Mouse (Mus musculus) spleen, adult 2 months (tissue): ENCODE measurements around the gene Nr2c2ap. TPM values are rescaled to one million over a fixed set of nuclear protein-coding genes. Genes with fewer than 3 reads are reported as not detected.

Experiments
- DNase-seq, 2 experiments: peaks; one replicate each; pipeline versions ENCODE4 v3.0.0 to v3.0.0-alpha.2; 2012 to 2021; ENCODE audit warnings: low spot score in 2 of 2, low read depth in 1 of 2
- H3K27ac ChIP-seq: fragments of 200-500 bp; 2 replicates; pipeline ENCODE4 v1.5.1; 2012; ENCODE audit warnings: low read length, inconsistent platforms; ENCODE audit not compliant: insufficient read depth
- H3K27me3 ChIP-seq: fragments of 200-500 bp; 2 replicates; pipeline ENCODE4 v1.6.1; 2012; ENCODE audit warnings: mild to moderate bottlenecking, moderate library complexity, low read length, inconsistent platforms; ENCODE audit not compliant: control insufficient read depth, insufficient read depth
- H3K36me3 ChIP-seq: fragments of 200-500 bp; 2 replicates; pipeline ENCODE4 v1.6.1; 2012; ENCODE audit warnings: mild to moderate bottlenecking, low read length, inconsistent platforms; ENCODE audit not compliant: control insufficient read depth, insufficient read depth
- H3K4me1 ChIP-seq: fragments of 200-500 bp; 2 replicates; pipeline ENCODE4 v1.6.1; 2011; ENCODE audit warnings: inconsistent platforms; ENCODE audit not compliant: control insufficient read depth, insufficient read depth, insufficient read length
- H3K4me3 ChIP-seq: fragments of 200-500 bp; 2 replicates; pipeline ENCODE4 v1.5.1; 2011; ENCODE audit warnings: mild to moderate bottlenecking, inconsistent platforms; ENCODE audit not compliant: insufficient read depth, insufficient read length; ENCODE audit errors: extremely low read depth
- CTCF ChIP-seq: fragments of 200-500 bp; IDR thresholded peaks from 2 replicates; pipeline ENCODE4 v1.5.1; 2011; ENCODE audit warnings: mild to moderate bottlenecking, inconsistent platforms; ENCODE audit not compliant: insufficient read depth, insufficient read length, insufficient replicate concordance; ENCODE audit errors: extremely low read depth
- POLR2A ChIP-seq: fragments of 200-500 bp; IDR thresholded peaks from 2 replicates; pipeline ENCODE4 v1.6.1; 2011; ENCODE audit warnings: low read depth, low read length, inconsistent platforms
- WGBS: fragments of 180-500 bp; shearing (Covaris S2); methylation state at CpG from one replicate; pipeline ENCODE4 v1.1.7; 2018; 5-methylcytosine and 5-hydroxymethylcytosine counted together
- polyA plus RNA-seq: library from polyadenylated mRNA; depleted of rRNA; stranded (reverse); fragments of >200 nt; gene quantifications from 2 replicates; pipeline ENCODE4 v1.2.3, GENCODE M21; 2012

Gene Nr2c2ap
- polyA plus RNA-seq, 1 experiment, result 14.0 TPM

DNA sequence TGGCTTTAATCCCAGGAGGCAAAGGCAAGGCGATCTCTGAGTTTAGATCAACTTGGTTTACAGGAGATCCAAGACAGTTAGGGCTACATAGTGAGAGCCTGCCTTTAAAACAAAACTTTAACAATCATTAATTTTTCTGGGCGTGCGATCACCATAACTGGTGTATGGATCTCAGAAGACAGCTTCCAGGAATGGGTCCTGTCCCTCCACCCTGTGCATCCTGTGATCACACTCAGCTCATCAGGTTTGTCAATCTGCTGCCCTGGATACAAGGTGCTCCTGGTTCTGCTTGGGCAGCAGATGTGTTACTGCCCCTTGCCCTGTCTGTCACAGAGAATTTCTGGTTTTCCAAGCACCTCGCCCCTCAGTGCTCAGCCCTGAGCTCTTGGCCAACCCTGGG lies 28.1 kb downstream of the Nr2c2ap start:
- Histone ChIP-seq H3K27ac (peak overlapping the region; percentile 69; the same call in 1 of the 2 replicates), H3K4me3 (no peak overlapping the region), H3K27me3 (no peaks in the 10 kb centered on the region), H3K36me3 (no peaks in the 10 kb centered on the region), H3K4me1 (peaks cover 17% of the 10 kb centered on the region)
- no peak for DNase-seq
- 71% methylated on average over 4 of the region's 4 CpGs for WGBS
- TF ChIP-seq CTCF, result no peak
- no peak for TF ChIP-seq POLR2A

GRCm38 (mm10) chr8:70160015-70160414 lies 28.9 kb downstream of the Nr2c2ap start:
- Histone ChIP-seq H3K4me3 (peak overlapping the region; percentile 3; the same call in 1 of the 2 replicates), H3K27ac (peak overlapping the region; percentile 60), H3K36me3 (no peaks in the 10 kb centered on the region), H3K4me1 (peaks cover 17% of the 10 kb centered on the region), H3K27me3 (no peaks in the 10 kb centered on the region)
- WGBS, result 9% methylated on average over 13 of the region's 13 CpGs
- TF ChIP-seq POLR2A (no peak), CTCF (no peak)
- DNase-seq, result peak; percentile 72 to 75

- no peak for DNase-seq
- Histone ChIP-seq H3K4me3 (no peak overlapping the region), H3K4me1 (peaks cover 11% of the 10 kb centered on the region), H3K36me3 (no peaks in the 10 kb centered on the region), H3K27ac (no peak overlapping the region), H3K27me3 (no peaks in the 10 kb centered on the region)
- WGBS, result 80% methylated on average over 3 of the region's 3 CpGs
- TF ChIP-seq POLR2A (no peak), CTCF (no peak)
These were observed 32.2 kb downstream of the Nr2c2ap start for GRCm38 (mm10) chr8:70163316-70163715.

DNA sequence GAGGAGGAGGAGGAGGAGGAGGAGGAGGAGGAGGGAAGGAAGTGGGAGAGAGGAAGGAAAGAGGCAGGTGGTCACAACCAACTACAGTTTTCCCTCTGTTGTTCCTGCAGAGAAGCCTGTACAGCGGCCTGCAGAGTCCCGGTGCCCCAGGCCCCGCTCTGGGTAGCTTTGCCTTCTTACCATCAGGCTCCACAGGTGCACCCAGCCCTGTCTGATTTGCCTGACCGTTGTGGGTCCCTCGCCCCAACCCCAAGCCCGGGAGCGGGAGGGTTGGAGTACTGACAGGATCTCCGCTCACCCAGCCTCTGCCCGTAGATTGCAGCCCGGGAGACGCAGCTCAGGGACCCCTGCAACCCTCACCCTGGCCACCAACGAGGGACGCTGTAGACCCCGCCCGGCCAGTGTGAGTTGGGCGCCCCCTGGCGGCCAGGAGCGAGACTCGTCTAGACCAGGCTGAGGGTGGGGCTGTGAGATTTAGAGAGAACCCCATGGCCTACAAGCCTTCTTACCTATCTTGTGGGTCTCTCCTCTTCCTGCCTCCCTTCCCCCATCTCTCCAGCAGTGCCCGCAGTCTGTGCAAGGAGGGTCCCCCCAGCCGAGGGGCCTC lies 35.5 kb downstream of the Nr2c2ap start:
- Histone ChIP-seq H3K4me1 (peaks cover 3% of the 10 kb centered on the region; the same call in 1 of the 2 replicates), H3K36me3 (no peaks in the 10 kb centered on the region), H3K4me3 (no peak overlapping the region), H3K27me3 (no peaks in the 10 kb centered on the region), H3K27ac (no peak overlapping the region)
- DNase-seq, result peak in 1 of 2 experiments; percentile 66
- TF ChIP-seq POLR2A (no peak), CTCF (peak; percentile 99)
- 3% methylated on average over 21 of the region's 21 CpGs for WGBS

- H3K27me3 ChIP-seq, result no peaks in the 10 kb centered on the region
- DNase-seq, result no peak
- WGBS, result 88% methylated on average over 3 of the region's 3 CpGs
- peaks cover 3% of the 10 kb centered on the region; the same call in 1 of the 2 replicates for H3K4me1 ChIP-seq
- no peak overlapping the region for H3K27ac ChIP-seq
- no peak overlapping the region for H3K4me3 ChIP-seq
- TF ChIP-seq CTCF (no peak), POLR2A (no peak)
- H3K36me3 ChIP-seq, result no peaks in the 10 kb centered on the region
These were observed 39.0 kb downstream of the Nr2c2ap start for GRCm38 (mm10) chr8:70170116-70170515.

DNA sequence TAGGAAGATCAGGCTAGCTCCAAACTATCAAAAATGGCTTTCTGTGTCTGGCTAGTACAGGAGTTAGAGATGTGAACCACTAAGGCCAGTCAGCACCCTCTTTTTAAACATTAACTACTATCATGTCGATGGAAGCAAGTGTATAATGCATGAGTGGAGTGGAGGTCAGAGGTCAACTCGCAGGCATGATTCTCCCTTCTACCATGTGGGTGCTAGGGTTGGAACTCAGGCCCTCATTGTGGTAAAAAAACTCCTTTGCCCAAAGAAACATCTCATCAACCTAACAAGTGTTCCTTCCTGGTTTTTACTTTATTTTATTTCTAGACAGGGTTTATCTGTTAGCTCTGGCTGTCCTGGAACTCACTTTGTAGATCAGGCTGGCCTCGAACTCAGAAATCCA lies 39.6 kb downstream of the Nr2c2ap start:
- WGBS, result 88% methylated on average over 3 of the region's 3 CpGs
- Histone ChIP-seq H3K4me3 (no peak overlapping the region), H3K27ac (no peak overlapping the region), H3K27me3 (no peaks in the 10 kb centered on the region), H3K36me3 (no peaks in the 10 kb centered on the region), H3K4me1 (peaks cover 3% of the 10 kb centered on the region; the same call in 1 of the 2 replicates)
- no peak for DNase-seq
- TF ChIP-seq POLR2A (no peak), CTCF (no peak)

DNA sequence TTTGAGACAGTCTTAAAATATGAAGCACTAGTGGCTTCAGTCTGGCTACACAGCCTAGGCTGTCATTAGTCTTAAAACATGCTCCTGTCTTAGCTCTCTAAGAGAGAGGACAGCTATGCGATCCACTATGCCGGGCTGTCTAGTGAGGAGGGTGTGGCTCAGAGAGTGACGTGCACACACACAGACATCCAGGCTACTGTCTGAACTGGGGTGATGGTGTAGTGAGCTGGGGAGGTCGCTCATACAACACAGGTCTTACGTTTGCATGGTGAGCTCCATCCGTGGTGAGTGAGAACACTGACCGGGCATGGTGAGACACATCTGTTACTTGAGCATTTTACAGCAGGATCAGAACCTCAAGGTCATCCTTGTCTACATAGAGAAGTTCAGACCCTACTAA lies 40.1 kb downstream of the Nr2c2ap start:
- no peak for TF ChIP-seq POLR2A
- no peak for TF ChIP-seq CTCF
- Histone ChIP-seq H3K27ac (no peak overlapping the region), H3K4me3 (no peak overlapping the region), H3K36me3 (no peaks in the 10 kb centered on the region), H3K4me1 (peaks cover 3% of the 10 kb centered on the region; the same call in 1 of the 2 replicates), H3K27me3 (no peaks in the 10 kb centered on the region)
- DNase-seq, result no peak
- 85% methylated on average over 7 of the region's 7 CpGs for WGBS
